Mouse (Mus musculus) gastrocnemius, postnatal 14 days (tissue): ENCODE results near the gene Cdk19. TPM values are rescaled to one million over a fixed set of nuclear protein-coding genes. Genes with fewer than 3 reads are reported as not detected.

Source experiments
- DNase-seq: peaks from one replicate; pipeline ENCODE4 v3.0.0; 2021; ENCODE audit warnings: mixed read lengths
- intact Hi-C: fragments of 180-260 bp; cut with DNase I; formaldehyde crosslinking; loops from one replicate; pipeline ENCODE4 v1.15.1; 2025; ENCODE audit warnings: low total_unique reads
- total RNA-seq, 2 experiments: library from RNA; stranded (reverse); gene quantifications; 2 replicates each; pipeline ENCODE4 v1.2.3; 2021

Gene Cdk19
- total RNA-seq, 2 experiments from 2014 or later, result 5.4 to 6.4 TPM

GRCm38 (mm10) chr10:40429081-40429480 is 89.7 kb downstream of the Cdk19 start:
- no peak for DNase-seq
- intact Hi-C loops, result no loop called here

DNA sequence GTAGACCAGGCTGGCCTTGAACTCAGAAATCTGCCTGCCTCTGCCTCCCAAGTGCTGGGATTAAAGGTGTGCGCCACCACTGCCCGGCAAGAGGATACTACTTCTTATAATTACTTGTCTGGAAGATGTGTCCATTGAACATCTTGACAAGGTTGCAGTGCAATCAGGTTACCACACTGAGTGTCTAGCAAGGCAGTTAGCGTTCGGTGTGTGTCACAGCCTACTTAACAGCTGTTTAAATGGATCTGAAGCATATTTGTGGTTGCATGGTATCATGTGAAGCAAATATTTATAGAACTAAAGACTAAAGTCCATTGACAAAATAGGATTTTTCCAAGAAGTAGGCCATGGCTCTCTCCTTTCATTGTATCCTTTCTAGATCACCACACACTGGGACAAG is 90.8 kb downstream of the Cdk19 start:
- intact Hi-C loops, result no loop called here

DNA sequence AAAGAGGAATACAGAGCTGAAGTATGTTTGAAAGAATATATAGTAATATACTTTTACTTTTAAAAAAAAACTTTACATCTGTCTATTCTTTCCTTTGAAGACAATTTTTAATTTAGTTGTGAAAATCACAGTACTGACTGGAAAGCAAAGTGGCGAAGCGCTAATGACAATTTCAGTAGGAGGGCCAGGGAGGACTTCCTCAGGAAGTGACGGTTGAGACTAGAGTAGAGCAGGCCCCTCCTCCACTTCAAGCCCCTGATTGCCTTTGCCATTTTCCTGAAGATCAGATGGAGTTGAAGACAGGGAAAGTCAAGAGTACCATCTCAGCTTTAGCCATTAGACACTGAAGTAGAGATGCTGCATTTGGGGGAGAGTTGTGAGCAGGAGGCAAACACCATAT is 92.6 kb downstream of the Cdk19 start:
- no peak for DNase-seq
- intact Hi-C loops, result no loop called here

More for the DNA sequence above, 90.8 kb downstream of the Cdk19 start:
- no peak for DNase-seq

GRCm38 (mm10) chr10:40432375-40432774 is 93.0 kb downstream of the Cdk19 start:
- DNase-seq, result no peak
- intact Hi-C loops, result no loop called here

- no peak for DNase-seq
Measured at GRCm38 (mm10) chr10:40435402-40435801, 96.0 kb downstream of the Cdk19 start.

GRCm38 (mm10) chr10:40437117-40437516 is 97.8 kb downstream of the Cdk19 start:
- intact Hi-C loops, result no loop called here
- DNase-seq, result no peak

More at GRCm38 (mm10) chr10:40435402-40435801, 96.0 kb downstream of the Cdk19 start:
- intact Hi-C loops, result no loop called here

- intact Hi-C loops, result no loop called here
- no peak for DNase-seq
Measured at GRCm38 (mm10) chr10:40440740-40441139, 101.4 kb downstream of the Cdk19 start.

DNA sequence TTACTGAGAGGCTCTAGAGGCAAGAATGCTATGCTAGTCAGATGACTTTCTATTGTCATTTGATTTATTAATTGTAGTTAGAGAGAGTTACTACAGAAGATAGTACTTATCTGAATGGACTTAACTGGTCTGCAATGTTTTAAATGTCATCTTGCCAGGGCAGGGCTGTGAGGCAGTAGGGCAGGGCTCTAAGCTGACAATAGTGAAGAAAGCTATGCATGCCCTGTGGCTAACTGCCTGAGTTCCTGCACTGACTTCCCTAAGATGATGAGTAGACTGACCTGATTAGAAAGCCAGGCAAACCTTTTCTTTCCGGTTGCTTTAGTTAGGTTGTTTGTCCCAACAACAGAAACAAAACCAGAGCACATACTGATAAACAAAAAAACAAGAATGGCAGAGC is 102.7 kb downstream of the Cdk19 start:
- no peak for DNase-seq
- intact Hi-C loops, result no loop called here

GRCm38 (mm10) chr10:40443371-40443770 is 104.0 kb downstream of the Cdk19 start:
- DNase-seq, result no peak
- intact Hi-C loops, result no loop called here

DNA sequence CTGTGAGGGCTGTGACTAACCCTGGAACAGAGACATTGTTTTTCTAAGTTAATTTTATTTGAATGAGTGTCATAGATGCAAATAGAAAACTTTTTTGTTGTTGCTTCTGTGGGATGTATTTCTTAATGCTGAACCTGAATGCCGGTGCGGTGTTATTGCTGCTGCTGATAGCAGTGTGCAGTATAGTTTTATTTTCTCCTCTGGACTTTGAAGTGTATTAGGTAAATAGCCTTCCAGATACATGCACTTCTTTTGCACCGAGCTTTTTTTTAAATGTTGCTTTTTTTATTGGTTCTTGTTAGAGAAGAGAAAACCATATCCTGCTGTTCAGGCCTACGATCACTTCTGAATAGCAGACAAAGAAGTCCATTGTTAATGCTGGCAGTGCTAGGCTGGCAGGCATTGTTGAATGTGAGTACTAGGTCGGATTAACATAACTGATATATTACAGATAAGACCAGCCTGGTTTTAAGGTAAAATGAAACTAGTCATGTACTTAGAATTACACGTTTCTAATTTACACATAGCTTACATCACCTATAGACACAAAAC is 104.5 kb downstream of the Cdk19 start:
- intact Hi-C loops, result no loop called here
- DNase-seq, result no peak

GRCm38 (mm10) chr10:40444586-40444985 is 105.2 kb downstream of the Cdk19 start:
- DNase-seq, result no peak
- intact Hi-C loops, result no loop called here

DNA sequence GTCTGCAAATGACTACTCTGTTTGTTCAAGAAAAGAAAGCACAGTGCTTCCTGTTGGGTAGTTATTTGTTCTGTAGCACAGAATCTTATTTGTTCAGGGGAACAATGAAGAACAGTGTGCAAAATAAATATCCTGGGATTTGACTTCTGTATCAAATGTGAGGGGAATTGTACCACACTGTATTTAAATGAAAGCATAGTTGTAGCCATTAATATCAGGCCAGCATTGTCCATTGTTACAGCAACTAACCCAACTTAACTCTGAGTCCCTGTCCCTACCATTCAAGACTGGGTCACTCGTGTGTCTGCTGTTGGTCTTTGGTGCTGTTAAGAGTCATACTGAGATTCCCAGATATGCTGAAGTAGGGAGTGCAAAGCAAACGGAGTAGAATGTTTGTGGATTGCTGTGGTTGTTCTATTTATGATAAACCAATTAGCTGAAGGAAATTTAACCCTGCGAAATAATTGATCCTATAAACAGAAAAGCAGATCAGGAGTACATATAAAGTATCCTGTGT is 106.8 kb downstream of the Cdk19 start:
- DNase-seq, result no peak
- intact Hi-C loops, result no loop called here

GRCm38 (mm10) chr10:40446630-40447029 is 107.3 kb downstream of the Cdk19 start:
- DNase-seq, result no peak
- intact Hi-C loops, result no loop called here

GRCm38 (mm10) chr10:40447295-40447694 is 107.9 kb downstream of the Cdk19 start:
- no peak for DNase-seq
- intact Hi-C loops, result no loop called here

DNA sequence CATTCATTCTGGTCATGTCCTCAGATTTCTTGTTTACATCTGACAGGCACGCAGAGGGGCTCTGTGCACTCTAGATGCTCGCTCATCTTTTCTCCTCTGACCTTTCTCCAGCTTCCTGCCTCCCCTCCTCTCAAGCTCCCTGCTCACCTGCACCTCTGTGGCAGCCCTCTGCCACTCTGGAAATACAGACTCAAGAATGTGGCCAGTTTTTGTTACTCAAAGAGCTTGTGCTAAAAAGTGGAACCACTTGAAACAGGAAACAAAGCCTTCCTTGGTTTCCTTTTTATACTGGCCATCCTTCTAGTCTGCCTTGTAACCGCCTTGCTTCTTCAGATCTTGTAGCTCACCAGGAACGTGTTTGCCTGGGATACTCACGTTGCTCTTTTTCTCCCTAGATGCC is 108.6 kb downstream of the Cdk19 start:
- intact Hi-C loops, result no loop called here

GRCm38 (mm10) chr10:40448444-40448843 is 109.1 kb downstream of the Cdk19 start:
- intact Hi-C loops, result no loop called here
- DNase-seq, result no peak

More for the DNA sequence above, 108.6 kb downstream of the Cdk19 start:
- no peak for DNase-seq

DNA sequence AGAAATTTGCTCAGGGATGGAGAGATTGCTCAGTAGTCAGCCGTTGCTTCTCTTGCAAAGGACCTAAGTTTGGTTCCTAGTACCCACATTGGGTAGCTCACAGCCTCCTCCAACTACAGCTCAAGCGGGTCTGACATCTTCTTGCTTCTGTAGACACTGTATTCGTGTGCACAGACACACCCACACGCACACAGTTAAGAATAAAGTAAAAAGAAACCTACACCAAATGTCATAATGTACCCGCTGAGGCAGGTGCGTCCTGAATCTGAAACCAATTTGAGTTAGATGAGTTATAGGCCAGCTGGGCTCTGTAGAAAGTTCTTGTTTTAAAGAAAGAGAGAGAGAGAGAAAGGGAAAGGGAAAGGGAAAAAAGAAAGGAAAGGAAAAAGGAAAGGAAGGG is 110.2 kb downstream of the Cdk19 start:
- no peak for DNase-seq
- intact Hi-C loops, result no loop called here

- intact Hi-C loops, result no loop called here
- DNase-seq, result no peak
Measured at GRCm38 (mm10) chr10:40450171-40450570, 110.8 kb downstream of the Cdk19 start.

DNA sequence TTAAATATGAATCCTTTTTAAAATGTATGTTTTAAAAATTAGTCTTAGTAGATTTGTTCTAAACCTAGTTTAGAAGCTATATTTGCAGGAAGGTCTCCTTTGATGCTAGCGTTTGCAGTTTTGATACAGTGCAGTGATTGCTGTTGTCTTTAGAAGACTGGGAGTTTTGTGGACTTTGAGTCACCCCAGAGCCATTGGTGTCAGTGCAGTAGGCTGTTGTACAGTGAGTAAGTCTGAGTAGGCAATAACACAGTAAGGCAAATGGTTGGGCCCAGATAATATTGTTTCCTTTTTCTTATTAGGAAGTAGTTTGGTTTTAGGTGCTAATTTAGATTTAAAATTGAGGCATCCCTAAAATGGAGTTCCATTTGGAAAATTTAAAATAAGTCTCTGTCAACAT is 117.8 kb downstream of the Cdk19 start:
- DNase-seq, result no peak
- intact Hi-C loops, result no loop called here

DNA sequence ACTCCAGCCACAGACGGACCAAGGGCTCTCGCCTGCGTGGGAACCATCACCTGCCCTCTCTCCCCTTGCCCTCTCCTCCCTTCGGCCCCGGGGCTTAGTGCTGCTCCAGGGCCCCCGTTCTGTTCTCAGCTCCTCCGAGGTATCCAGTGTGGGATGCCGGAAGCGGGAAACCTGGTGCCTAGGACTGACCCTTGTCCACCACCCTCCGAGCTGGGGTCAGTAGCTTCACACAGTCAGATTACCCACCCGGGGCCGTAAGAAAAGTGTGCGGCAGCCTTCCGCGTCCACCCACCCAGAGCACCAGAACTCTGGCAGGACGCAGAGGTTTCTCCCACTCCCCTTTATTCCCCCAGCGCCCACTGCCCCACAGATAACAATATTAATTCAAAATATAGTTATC is 119.8 kb downstream of the Cdk19 start:
- no peak for DNase-seq
- intact Hi-C loops, result no loop called here

DNA sequence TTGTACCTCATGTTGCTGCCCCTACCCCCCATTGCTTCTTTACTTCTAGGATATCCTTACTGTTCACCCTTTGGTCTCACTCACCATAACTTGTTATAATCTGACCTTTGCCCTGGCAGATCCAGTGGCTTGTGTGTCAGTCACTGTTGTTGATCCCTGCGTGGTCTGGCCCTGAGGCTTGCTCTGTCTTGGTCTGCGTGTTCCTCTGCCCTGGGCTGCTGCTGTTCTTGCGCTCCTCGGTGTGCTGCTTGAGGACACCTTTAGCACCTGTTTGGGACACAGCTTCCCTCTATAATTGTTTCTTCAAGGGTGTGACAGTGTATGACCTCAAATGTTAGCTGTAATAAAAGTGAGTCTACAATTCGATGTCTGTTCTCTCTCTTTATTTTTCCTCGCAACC is 122.0 kb downstream of the Cdk19 start:
- intact Hi-C loops, result no loop called here

GRCm38 (mm10) chr10:40462257-40462656 is 122.9 kb downstream of the Cdk19 start:
- DNase-seq, result no peak
- intact Hi-C loops, result no loop called here

More for the DNA sequence above, 122.0 kb downstream of the Cdk19 start:
- DNase-seq, result no peak
